Mouse (Mus musculus): Measurements from ENCODE around the gene Sp9.

Sp9 gene

GRCm38 (mm10) chr2:73312152-73313116 lies 40.7 kb downstream of the Sp9 start, which contains the start of the genes Scrn3 and Cir1:
Gene Scrn3 (plus strand): TSS chr2:73312601.
Gene Cir1 (minus strand): TSS chr2:73312701.
- DNase-seq (ENCODE audit: low read depth, low spot score): peak; percentile 91

GRCm38 (mm10) chr2:73313117-73313501 lies 41.4 kb downstream of the Sp9 start:
- DNase-seq (ENCODE audit: low read depth, low spot score): no peak

GRCm38 (mm10) chr2:73314311-73314710 lies 42.6 kb downstream of the Sp9 start:
- DNase-seq (ENCODE audit: low read depth, low spot score): no peak

- no peak for DNase-seq (ENCODE audit: low read depth, low spot score)
Observed at GRCm38 (mm10) chr2:73317426-73317825, 45.7 kb downstream of the Sp9 start.

- no peak for DNase-seq (ENCODE audit: low read depth, low spot score)
Observed at GRCm38 (mm10) chr2:73319218-73319617, 47.5 kb downstream of the Sp9 start.

- no peak for DNase-seq (ENCODE audit: low read depth, low spot score)
Observed at GRCm38 (mm10) chr2:73322991-73323390, 51.3 kb downstream of the Sp9 start.

GRCm38 (mm10) chr2:73325871-73326270 lies 54.1 kb downstream of the Sp9 start:
- no peak for DNase-seq (ENCODE audit: low read depth, low spot score)

All from retina, adult 2 months (tissue).